Mouse (Mus musculus): ENCODE results near the gene Cdh4. TPM values are rescaled to one million over a fixed set of nuclear protein-coding genes. Genes with fewer than 3 reads are reported as not detected.

Gene Cdh4
- total RNA-seq, 2 experiments from 2014 or later = not detected

DNA sequence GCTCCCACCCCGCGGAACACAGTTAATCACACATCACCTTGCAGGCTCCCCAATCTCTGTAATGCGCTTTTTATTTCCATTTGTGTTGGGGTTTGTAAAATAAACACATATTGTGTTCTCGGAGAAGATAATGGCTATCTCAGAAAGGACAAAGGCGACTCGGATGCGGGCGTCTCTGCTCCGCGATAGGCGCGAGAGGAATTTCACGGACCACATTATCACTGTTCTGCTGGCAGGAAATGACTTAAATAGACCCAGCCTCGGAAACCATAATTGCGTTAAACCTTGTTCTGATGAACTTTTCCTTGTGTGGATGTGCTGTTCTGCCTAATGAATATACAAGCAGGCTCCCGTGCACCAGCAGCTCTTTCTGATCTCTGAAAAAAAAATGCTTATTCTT, 140.7 kb downstream of the Cdh4 start:
- no peak for ATAC-seq (replicated peaks; ENCODE audit: low FRiP score, poor library complexity, severe bottlenecking)

DNA sequence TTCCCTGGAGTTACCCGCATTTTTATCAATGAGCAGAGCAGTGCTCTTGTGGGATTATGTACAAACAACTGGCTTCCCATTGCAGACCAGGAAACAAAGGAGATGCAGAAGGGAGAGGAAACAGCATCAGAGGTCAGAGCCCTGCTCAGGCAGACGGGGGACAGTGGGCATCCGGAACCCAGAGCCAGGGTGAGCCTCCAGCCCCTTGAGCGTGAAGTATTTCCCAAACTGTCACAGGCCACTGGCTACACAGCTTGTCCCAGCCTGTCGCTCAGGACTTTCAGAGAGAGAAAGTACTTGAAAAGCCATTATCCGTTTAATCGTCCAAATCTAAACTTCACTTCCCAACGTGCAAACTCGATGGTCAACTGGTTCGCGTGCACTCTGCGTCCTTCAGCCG, 142.4 kb downstream of the Cdh4 start:
- no peak for ATAC-seq (replicated peaks; ENCODE audit: low FRiP score, poor library complexity, severe bottlenecking)

DNA sequence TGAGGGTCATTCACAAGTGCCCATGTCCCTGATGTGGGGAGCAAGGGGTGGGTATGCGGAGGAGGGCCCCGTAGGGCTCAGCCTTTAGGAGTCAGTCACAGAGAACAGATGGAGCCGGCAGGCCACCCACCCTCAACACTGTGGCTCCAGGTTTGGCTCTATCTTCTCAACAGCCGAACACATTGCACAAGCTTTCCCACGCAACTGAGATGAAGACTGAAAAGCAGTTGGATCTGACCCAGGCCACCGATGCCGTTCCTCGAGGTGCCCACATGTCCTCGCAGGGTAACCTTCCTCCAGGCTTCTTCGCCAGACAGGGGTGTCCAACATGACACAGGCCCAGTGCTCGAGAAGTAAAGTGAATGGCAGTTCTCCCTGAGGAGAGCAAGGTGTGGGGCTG, 144.2 kb downstream of the Cdh4 start:
- no peak for ATAC-seq (replicated peaks; ENCODE audit: low FRiP score, poor library complexity, severe bottlenecking)

DNA sequence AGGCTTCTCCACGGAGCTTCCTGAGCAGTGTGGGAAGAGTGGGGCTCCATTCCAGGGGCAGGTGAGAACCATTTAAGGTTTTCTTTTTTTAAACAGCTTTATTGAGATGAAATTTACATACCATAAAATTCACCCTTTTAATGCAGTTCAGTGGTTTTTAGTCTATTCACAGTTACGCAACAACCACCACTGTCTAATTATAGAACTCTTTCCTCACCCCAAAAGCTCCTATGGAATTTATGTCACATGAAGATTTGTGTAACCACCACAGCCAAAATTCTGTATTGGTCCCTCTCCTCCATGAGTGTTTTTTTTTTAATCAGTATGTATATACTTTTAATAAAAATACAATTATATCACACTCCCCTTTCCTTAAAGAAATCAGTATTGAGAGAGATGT, 144.8 kb downstream of the Cdh4 start:
- ATAC-seq (replicated peaks; ENCODE audit: low FRiP score, poor library complexity, severe bottlenecking) = no peak

DNA sequence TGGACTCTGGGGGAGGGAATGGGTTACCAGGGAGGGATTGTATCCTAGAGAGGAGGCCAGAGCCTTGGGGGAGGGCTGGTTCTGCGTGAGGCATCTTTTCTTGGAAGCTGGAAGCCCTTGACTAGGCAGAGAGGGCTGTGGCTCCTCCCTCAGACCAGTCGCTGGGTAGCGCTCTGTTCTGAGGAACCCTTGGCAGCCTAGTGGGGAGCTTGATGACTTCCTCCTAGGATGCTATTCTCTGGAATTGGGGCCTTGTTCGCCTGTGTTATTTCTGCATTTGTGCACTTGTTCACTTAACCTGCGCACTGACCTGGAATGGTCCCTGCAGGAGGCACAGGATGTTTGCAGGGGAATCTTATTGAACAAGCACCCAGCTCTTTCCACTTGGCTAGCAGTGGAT, 149.4 kb downstream of the Cdh4 start:
- no peak for ATAC-seq (replicated peaks; ENCODE audit: low FRiP score, poor library complexity, severe bottlenecking)

DNA sequence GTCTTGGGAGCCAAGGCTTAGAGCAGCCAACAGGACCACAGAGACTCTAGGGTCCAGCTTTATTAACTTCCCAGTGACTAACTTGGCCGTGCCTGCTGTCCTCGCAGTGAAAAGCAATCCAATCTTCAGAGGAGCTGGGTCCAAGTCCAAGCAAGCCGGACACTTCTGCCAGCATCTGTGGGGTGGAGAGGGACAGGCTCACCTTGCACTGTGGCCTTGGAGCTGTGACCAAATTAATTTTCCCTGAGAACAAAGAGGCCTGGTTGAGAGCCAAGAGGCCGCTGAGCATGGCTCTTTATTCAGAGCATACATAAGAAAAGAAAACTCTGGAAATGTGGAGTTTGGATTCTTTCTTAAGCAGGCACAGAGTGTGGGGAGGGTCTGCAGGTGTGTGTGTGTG, 152.8 kb downstream of the Cdh4 start:
- ATAC-seq (replicated peaks; ENCODE audit: low FRiP score, poor library complexity, severe bottlenecking) = no peak

DNA sequence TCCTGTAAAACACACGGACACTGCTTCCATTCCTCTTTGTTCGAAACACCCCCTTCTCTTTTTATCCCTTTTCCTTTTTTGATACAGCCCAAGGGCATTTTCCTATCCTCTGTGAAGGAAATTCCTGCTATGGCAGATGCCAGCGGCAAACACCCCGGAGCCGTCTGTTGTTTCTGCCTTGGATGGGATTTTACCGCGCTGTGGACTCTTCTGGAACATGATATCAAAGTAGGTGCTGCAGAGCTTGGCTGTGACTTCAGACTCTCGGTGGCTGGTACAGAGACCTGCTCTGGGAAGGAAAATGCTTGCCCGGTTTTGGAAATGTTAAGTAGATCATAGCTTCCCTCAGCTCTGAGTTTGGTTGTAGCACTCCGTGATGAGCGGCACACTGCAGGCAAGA, 156.7 kb downstream of the Cdh4 start:
- ATAC-seq (replicated peaks; ENCODE audit: low FRiP score, poor library complexity, severe bottlenecking) = no peak

DNA sequence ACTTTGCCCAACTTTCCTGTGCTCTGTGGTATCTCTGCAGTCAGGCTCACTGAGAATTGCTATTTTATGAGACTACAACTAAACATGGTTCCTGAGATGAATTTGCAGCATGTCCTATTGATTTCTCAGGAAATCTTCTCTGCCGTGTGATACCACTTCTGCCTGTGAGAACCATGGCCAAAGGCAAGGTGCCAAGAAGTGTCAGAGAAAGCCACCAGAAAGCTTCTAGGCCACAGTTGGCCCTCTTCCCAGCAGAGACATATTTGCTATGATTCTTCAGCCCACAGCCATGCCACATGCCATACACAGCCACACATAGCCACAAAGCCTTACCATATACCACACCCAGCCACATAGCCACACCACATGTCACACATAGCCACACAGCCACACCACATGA, 157.7 kb downstream of the Cdh4 start:
- no peak for ATAC-seq (replicated peaks; ENCODE audit: low FRiP score, poor library complexity, severe bottlenecking)

DNA sequence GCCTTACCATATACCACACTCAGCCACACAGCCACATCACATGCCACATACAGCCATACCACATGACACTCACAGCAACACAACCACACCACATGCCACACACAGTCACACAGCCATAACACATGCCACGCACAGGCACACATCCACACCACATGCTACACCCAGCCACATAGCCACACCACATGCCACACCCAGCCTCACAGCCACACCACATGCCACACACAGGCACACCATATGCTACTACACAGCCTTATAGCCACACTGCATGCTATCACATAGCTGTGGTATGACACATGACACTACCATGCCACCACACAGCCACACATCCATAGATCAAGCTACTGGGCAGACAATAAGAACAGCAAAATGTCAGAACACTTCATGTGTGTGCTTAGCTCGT, 158.1 kb downstream of the Cdh4 start:
- no peak for ATAC-seq (replicated peaks; ENCODE audit: low FRiP score, poor library complexity, severe bottlenecking)

DNA sequence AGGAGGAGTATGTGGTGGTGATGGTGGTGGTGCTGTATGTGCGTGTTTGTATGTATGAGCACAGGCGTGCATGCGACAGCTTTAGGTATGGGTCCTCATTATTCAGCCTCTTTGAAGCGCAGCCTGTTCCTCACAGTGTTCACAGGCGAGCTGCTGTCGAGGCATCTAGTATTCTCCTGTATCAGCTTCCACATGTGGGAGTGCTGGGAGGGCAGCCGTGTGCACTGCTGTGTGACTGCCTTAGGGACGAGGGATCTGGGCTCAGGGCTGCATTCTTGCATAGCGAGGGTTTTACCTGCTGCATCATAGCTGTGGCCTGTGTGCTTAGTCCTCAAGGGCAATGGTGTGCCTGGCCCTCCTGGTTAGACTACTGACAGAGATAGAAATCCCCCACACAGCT, 158.9 kb downstream of the Cdh4 start:
- no peak for ATAC-seq (replicated peaks; ENCODE audit: low FRiP score, poor library complexity, severe bottlenecking)

DNA sequence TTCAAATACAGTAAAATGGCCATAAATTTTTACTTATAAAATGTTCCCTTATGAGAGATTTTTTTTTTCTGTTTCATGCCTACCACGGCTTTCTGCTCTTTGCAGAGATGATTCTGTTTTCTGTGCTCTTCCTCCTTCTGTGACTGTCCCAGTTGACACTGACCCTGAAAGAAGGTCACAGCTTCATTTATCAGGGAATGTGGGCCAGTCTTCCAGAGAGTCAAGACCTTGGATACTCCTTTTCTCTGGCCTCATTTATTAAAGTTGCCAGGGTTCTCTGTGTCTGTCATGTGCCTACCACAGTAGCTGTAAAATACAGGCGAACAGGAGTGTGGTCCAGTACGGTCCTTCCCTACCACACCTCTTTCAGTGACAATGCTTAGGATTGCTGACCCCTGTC, 162.5 kb downstream of the Cdh4 start:
- ATAC-seq (replicated peaks; ENCODE audit: low FRiP score, poor library complexity, severe bottlenecking) = no peak

DNA sequence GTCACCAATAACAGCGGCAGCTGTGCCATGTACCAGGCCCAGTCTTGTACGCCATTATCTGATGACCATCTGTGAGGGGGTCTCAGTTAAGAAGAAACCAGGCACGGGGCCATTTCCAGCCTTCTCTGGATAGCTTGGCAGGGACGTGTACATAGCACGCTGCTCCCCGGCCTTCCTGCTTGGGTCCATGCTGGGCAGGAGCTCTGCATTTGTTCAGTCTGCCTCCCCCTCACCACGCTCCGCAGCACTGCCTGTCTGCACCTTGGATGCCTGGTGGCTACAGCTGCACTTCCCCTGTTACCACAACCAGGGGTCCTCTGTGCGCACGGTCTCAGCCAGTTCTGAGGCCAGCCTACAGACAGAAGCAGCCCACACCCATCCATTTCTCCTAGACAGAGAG, 163.0 kb downstream of the Cdh4 start:
- ATAC-seq (replicated peaks; ENCODE audit: low FRiP score, poor library complexity, severe bottlenecking) = no peak

DNA sequence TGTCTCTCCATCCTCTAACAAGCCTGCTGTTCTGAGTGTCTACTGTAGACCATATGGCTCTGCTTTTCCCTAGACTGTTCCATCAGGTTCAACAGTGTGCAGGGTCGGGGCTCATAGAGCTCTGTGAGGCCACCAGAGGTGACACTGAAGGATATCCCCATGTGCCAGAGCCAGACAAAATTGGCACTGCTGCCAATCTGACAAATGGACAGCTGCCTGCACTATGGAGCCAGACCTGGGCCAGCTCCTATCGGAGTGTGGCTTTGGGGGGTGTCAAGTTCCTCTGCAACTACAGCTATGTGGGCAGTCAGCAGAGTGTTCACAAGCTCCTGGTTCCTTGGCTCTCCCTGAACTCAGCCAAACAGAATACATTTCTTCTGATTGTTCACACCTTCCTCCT, 164.1 kb downstream of the Cdh4 start:
- no peak for ATAC-seq (replicated peaks; ENCODE audit: low FRiP score, poor library complexity, severe bottlenecking)

DNA sequence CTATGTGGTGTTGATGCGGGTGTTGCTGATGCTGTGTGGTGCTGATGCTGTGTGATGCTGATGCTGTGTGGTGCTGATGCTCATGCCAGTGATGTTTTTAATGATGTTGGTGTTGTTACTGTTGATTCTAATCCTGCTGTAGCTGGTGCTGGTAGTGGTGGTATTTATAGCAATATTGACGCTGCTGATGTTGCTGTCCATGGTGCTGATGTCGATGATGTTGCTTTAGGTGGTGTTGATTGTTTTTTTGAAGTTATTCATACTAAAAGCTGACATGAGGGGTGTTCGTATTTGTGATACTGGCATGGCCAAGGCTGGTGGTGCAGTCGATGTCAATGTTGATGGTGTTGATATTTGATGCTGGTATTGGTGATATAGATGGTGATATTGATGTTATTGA, 173.7 kb downstream of the Cdh4 start:
- ATAC-seq (replicated peaks; ENCODE audit: low FRiP score, poor library complexity, severe bottlenecking) = no peak

DNA sequence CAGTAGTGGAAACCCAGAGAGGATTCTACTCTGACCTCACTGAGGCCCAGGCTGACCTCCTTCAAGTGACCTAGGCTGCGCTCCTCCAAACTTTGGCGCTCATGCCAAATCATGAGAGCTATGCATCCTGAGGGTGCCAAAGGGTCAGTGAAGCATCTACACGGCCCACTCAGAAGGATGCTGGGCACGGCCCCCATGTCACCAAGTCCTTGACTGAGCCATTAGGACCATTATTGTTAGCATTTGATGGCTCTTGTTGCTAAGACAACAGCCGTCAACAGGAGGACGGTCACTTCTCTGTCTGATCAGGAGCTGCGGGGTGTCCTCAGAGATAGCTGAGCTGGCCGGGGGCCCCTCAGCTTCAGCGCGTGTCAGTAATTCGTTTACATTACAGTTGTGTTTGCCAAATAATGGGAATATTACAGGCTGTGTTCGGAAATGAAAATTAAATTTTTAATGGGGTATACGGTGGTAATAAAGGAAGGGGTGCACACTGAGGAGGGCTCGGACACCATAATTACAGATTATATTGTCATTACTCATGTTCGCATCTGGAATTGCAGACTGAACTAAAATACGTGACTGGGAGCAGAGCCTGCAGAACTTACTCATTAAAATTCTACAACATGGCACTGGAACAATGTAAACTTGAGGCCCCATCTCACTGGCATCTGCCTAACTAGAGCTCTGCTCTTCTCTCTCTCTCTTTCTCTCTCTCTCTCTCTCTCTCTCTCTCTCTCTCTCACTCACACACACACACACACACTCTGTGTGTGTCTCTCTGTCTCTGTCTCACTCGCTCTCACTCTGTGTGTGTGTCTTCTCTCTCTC, 181.6 kb downstream of the Cdh4 start:
- ATAC-seq (replicated peaks; ENCODE audit: low FRiP score, poor library complexity, severe bottlenecking) = no peak

DNA sequence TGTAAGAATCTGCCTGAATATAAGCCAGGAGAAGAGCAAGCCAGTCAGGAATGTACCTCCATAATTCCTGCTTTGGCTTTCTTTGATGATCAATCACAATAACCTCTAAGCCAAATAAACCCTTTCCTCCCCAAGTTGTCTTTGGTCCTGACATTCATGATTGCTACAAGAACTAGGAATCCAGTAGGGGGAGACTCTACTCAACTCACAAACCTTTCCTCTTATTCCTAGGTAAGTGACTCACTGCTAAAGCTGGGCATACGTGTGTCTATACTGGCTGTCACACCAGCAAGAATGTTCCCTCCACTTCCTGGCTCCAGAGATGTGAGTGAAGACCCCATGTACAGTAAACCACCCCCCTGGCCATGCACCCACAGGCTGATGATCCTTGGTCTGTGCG, 185.3 kb downstream of the Cdh4 start:
- ATAC-seq (replicated peaks; ENCODE audit: low FRiP score, poor library complexity, severe bottlenecking) = no peak

DNA sequence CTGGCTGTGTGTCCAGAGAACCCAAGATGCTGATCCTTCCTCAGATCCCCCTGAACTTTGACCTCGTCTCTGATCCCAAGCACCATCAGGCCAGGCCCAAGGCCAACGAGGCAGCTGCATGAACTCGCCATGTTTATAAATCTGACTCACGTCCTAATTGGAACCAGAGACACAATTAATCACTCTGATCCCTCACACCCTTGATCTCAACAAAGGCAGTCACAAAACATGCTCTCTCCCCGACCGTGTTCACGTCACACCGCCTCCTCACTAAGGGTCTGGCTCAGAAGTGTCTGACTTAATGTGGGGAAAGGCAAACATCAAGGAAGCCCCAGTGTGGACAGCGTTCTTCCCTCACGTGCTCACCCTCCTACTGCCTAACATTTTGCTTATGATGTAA, 188.5 kb downstream of the Cdh4 start:
- no peak for ATAC-seq (replicated peaks; ENCODE audit: low FRiP score, poor library complexity, severe bottlenecking)

DNA sequence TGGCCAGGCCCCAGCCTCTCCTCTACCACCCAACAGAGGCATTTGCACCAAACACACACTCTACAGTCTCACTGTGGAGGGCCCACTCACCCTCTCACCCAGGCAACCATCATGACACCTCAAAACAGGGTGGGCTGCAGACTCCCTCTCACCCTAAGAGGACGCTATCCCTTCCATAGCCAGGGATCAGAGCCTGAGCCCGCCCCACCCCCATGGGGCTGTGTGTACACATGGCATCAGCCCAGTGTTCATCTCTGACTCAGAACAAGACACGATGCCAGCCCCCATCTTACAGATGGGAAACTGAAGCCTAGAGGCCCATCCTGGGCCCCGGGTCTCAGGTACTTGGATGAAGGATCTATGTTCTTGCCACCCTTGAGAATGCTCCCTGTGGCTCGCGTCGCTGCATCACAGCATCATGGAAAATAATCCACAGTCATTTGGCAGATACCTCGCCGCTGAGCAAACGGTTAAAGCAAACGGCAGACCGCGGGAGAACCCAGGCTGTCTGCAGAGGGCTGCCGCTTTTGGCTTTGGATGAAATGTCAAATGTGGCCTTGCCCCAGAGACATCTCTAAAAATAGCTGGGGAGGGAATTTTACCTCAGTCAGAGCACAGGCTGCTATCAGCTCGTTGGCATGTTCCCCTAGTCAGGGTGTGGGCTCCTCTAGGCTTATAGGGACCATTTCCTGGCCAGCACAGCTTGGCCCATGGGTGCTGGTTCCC, 198.5 kb downstream of the Cdh4 start:
- no peak for ATAC-seq (replicated peaks; ENCODE audit: low FRiP score, poor library complexity, severe bottlenecking)

DNA sequence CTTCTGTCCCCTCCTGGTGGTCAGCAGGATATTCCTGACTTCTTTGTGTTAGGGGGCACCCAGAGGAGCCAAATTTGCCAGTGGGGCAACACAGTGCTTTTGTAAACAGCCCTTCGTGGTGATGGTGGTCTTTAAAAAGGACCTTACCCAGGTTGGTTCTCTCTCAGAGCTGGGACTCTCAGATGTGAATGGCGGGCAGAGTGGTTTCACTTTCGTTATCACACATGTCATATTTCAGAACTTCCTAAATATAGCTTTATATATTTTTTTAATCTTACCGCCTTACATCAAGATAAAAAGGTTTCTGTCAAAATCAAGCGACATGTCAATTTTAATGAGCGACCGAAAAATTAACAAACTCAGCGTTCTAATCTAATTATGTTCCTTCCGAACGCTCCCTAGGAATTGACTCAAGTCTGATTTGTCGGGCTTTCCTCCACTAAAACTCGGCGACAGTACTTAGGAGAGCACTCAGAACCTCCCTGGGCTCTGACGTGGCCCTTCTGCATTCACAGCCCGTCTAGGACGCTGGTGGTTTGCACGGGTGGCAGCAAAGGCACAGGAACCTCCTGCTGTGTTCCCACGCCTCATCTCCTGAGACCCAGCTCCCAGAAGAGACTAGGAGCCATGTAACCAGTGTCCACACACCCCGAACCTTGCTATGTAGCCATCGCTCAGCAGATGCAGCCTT, 206.5 kb downstream of the Cdh4 start:
- no peak for ATAC-seq (replicated peaks; ENCODE audit: low FRiP score, poor library complexity, severe bottlenecking)

DNA sequence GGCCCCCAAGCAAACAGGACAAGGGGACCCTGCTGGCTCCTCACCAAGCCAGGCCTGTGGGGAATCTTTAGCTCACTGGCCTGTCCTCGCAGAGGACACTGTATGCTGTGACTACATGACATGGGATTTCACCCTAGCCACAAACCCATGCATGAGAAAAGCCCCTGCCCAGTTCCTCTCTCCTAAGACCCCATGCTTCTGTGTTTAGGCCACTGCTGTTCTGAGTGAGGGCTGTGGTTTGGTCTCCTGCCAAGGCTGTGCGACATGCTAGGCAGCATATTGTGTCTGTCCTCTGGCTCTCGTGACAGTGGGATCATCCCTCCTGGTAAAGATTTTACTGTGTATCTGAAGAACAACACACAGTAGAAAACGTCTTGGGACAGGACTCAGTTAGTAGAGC, 207.1 kb downstream of the Cdh4 start:
- ATAC-seq (replicated peaks; ENCODE audit: low FRiP score, poor library complexity, severe bottlenecking) = no peak

DNA sequence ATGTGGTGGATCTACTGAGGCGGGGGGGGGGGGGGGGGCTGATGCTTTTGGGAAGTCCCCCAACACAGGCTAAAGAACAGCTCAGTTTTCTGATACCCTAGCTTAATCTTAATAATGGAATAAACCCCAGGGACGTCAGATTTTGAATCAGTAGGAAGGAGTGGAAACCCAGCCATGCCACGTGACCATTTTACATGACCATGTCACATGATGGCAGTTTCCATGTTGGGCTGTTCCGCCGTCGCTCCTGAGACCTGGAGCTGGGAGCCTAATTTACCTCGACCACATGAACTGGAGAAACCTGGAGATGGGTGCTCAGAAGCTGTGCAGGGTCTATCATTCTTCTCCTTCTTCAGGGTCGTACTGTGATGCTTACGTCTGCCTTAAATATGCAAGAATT, 207.9 kb downstream of the Cdh4 start:
- no peak for ATAC-seq (replicated peaks; ENCODE audit: low FRiP score, poor library complexity, severe bottlenecking)
